Mouse (Mus musculus) neural tube, embryonic 11.5 days (tissue): ENCODE data around the gene Chst8. TPM values are rescaled to one million over a fixed set of nuclear protein-coding genes. Genes with fewer than 3 reads are reported as not detected.

Source experiments
- ATAC-seq: fragments of 200-750 bp; cut with Nextera tagmentation; 2 replicates; pipeline ENCODE4 v1.8.0; 2017; ENCODE audit warnings: moderate number of reproducible peaks, mild to moderate bottlenecking, moderate TSS enrichment, moderate library complexity; ENCODE audit not compliant: insufficient read depth, low FRiP score, low TSS enrichment
- DNase-seq: peaks from one replicate; pipeline ENCODE4 v3.0.0-alpha.2; 2015; ENCODE audit warnings: low spot score
- H3K27ac ChIP-seq: fragments of 300-500 bp; sonication (generic); 2 replicates; pipeline ENCODE4 v1.5.1; 2014; ENCODE audit warnings: low read depth, mild to moderate bottlenecking, low read length
- H3K27me3 ChIP-seq: fragments of 300-500 bp; sonication (generic); 2 replicates; pipeline ENCODE4 v1.6.1; 2014; ENCODE audit warnings: mild to moderate bottlenecking, low read length, mixed read lengths; ENCODE audit not compliant: control insufficient read depth, insufficient read depth
- H3K36me3 ChIP-seq: fragments of 300-500 bp; sonication (generic); 2 replicates; pipeline ENCODE4 v1.6.1; 2014; ENCODE audit warnings: mild to moderate bottlenecking, low read length, moderate library complexity, mixed read lengths; ENCODE audit not compliant: control insufficient read depth, insufficient read depth
- H3K4me1 ChIP-seq: fragments of 300-500 bp; sonication (generic); 2 replicates; pipeline ENCODE4 v1.6.1; 2014; ENCODE audit warnings: low read length, mixed read lengths; ENCODE audit not compliant: control insufficient read depth, insufficient read depth
- H3K4me2 ChIP-seq: fragments of 300-500 bp; sonication (generic); 2 replicates; pipeline ENCODE4 v1.6.1; 2014; ENCODE audit warnings: low read depth, mild to moderate bottlenecking, moderate library complexity
- H3K4me3 ChIP-seq: fragments of 300-500 bp; sonication (generic); 2 replicates; pipeline ENCODE4 v1.5.1; 2014; ENCODE audit warnings: low read depth, low read length
- H3K9ac ChIP-seq: fragments of 300-500 bp; sonication (generic); 2 replicates; pipeline ENCODE4 v1.6.1; 2014; ENCODE audit warnings: mild to moderate bottlenecking, low read length
- H3K9me3 ChIP-seq: fragments of 300-500 bp; sonication (generic); 2 replicates; pipeline ENCODE4 v1.6.1; 2016; ENCODE audit warnings: low read length; ENCODE audit not compliant: control insufficient read depth
- WGBS: fragments of 180-500 bp; shearing (Covaris S2); extraction: QIAGEN DNeasy Blood & Tissue Kit; methylation state at CpG from one replicate; pipeline ENCODE4 v1.1.7; 2014; 5-methylcytosine and 5-hydroxymethylcytosine counted together
- polyA plus RNA-seq: library from polyadenylated mRNA; unstranded; fragments of >200 nt; fragmentation: Nextera tagmentation; extraction: Ambion mirVana; gene quantifications from 2 replicates; pipeline ENCODE4 v1.2.1, GENCODE M21; 2014

Chst8 gene
- polyA plus RNA-seq: 19.6 and 21.2 TPM in 2 replicates

- ATAC-seq: peak; percentile 75
- under 1% methylated on average over 46 of the region's 65 CpGs for WGBS
- no peaks in the 10 kb centered on the region for H3K36me3 ChIP-seq
- no peaks in the 10 kb centered on the region for H3K4me1 ChIP-seq
- peak within 1 kb of the TSS; percentile 56 for H3K4me3 ChIP-seq
- peak within 1 kb of the TSS; percentile 92 for H3K4me2 ChIP-seq
- H3K9me3 ChIP-seq: no peaks in the 10 kb centered on the region; the same call in 1 of the 2 replicates
- peak; percentile 85 for DNase-seq
- H3K9ac ChIP-seq: peak within 1 kb of the TSS; percentile 64
- peaks cover 26% of the 10 kb centered on the region for H3K27me3 ChIP-seq
- H3K27ac ChIP-seq: peak within 1 kb of the TSS; percentile 44; the same call in 1 of the 2 replicates
Measured at GRCm38 (mm10) chr7:34812531-34813111, at the start of gene Chst8. TSS of gene Chst8 (minus strand) at chr7:34812711.

GRCm38 (mm10) chr7:34858291-34858690, 45.8 kb upstream of the Chst8 start:
- no peaks in the 10 kb centered on the region for H3K36me3 ChIP-seq
- no peak for DNase-seq
- no peak overlapping the region for H3K9ac ChIP-seq
- no peaks in the 10 kb centered on the region for H3K9me3 ChIP-seq
- 86% methylated on average over 2 of the region's 2 CpGs for WGBS
- no peaks in the 10 kb centered on the region for H3K27me3 ChIP-seq
- no peak overlapping the region for H3K27ac ChIP-seq
- ATAC-seq: no peak
- no peak overlapping the region for H3K4me3 ChIP-seq
- no peaks in the 10 kb centered on the region for H3K4me1 ChIP-seq
- H3K4me2 ChIP-seq: no peak overlapping the region

DNA sequence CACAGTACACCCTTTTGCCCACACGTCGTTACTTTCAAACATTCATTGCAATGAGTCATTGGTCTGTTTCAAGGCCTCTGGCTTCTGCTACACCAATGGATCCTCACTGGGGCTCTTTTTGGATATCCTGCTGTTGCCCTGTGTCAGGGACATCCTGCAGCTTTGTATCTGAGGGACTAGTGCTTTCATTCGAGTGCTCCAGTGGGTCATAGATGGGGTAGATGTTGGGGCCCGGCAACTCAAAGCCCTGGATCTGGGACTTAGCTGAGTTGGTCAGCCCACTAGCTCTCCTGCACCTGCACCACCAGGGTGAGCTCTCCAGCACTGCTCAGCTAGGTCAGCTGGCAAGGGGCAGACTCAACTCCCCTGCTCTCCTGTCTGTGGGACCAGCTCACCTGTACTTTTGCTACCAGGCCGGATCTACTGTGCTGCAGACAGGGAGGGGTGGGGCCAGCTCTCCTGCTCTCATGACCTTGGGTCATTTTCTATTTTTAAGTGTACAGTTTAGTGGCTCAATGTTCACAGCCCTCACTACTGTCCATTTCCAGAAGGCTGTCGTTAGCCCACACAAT, 42.4 kb upstream of the Chst8 start:
- no peaks in the 10 kb centered on the region for H3K9me3 ChIP-seq
- no peak overlapping the region for H3K27ac ChIP-seq
- WGBS: 81% methylated on average over 6 of the region's 6 CpGs
- DNase-seq (no peak), ATAC-seq (no peak)
- H3K36me3 ChIP-seq: no peaks in the 10 kb centered on the region
- no peak overlapping the region for H3K9ac ChIP-seq
- no peak overlapping the region for H3K4me3 ChIP-seq
- H3K27me3 ChIP-seq: no peaks in the 10 kb centered on the region
- no peak overlapping the region for H3K4me2 ChIP-seq
- H3K4me1 ChIP-seq: no peaks in the 10 kb centered on the region

DNA sequence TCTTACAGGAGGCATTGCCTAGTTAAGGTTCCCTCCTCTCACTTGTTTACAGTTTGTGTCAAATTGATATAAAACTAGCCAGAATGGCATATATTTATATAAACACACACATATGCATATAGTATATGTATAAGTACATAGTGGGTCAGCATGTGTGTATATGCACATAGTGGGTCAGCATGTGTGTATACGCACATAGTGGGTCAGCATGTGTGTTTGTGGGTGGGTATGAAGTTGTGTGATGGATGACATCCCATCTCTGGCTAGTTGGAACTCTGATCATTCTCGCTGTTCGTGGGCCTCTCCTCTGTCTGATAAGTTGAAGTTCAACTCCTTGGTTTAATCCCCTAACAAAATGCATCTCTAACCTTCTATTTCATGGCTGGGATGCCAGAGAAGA, 40.9 kb upstream of the Chst8 start:
- Histone ChIP-seq H3K4me2 (no peak overlapping the region), H3K9ac (no peak overlapping the region), H3K27me3 (no peaks in the 10 kb centered on the region), H3K4me1 (no peaks in the 10 kb centered on the region), H3K9me3 (no peaks in the 10 kb centered on the region), H3K4me3 (no peak overlapping the region), H3K36me3 (no peaks in the 10 kb centered on the region), H3K27ac (no peak overlapping the region)
- DNase-seq (no peak), ATAC-seq (no peak)
- WGBS: 91% methylated on average over 3 of the region's 3 CpGs

GRCm38 (mm10) chr7:34849660-34850059, 37.1 kb upstream of the Chst8 start:
- Histone ChIP-seq H3K9me3 (no peaks in the 10 kb centered on the region), H3K27ac (no peak overlapping the region), H3K4me2 (no peak overlapping the region), H3K4me1 (no peaks in the 10 kb centered on the region), H3K27me3 (no peaks in the 10 kb centered on the region), H3K9ac (no peak overlapping the region), H3K36me3 (no peaks in the 10 kb centered on the region), H3K4me3 (no peak overlapping the region)
- WGBS: 40% methylated on average over 10 of the region's 10 CpGs
- DNase-seq: no peak
- no peak for ATAC-seq

GRCm38 (mm10) chr7:34848811-34849210, 36.3 kb upstream of the Chst8 start:
- no peak overlapping the region for H3K4me3 ChIP-seq
- H3K4me1 ChIP-seq: no peaks in the 10 kb centered on the region
- no peak overlapping the region for H3K27ac ChIP-seq
- no peak overlapping the region for H3K9ac ChIP-seq
- ATAC-seq: no peak
- 90% methylated on average over 4 of the region's 4 CpGs for WGBS
- H3K4me2 ChIP-seq: no peak overlapping the region
- no peaks in the 10 kb centered on the region for H3K9me3 ChIP-seq
- no peak for DNase-seq
- no peaks in the 10 kb centered on the region for H3K36me3 ChIP-seq
- H3K27me3 ChIP-seq: no peaks in the 10 kb centered on the region

DNA sequence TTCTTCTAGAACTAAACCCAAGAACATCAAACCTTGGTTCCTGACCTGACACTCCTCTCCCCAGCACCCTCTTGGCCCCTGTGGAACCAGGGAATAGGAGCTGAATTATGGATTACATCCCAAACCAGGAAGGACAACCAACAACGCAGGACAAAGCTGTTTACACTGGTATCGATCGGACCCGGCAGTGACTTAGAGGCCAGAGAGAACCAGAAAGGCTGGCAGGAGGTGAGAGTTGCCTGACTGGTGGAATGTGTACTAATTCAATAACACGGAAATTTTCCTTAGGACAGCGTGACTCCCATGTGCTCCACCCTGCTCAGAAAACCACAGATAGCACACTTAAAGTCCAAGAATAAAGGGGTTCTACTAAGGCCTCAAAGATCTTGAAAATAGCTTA, 35.4 kb upstream of the Chst8 start:
- ATAC-seq: no peak
- DNase-seq: no peak
- WGBS: 91% methylated on average over 6 of the region's 6 CpGs
- H3K4me1 ChIP-seq: no peaks in the 10 kb centered on the region
- H3K4me2 ChIP-seq: no peak overlapping the region
- no peak overlapping the region for H3K27ac ChIP-seq
- no peaks in the 10 kb centered on the region for H3K9me3 ChIP-seq
- no peaks in the 10 kb centered on the region for H3K27me3 ChIP-seq
- H3K36me3 ChIP-seq: no peaks in the 10 kb centered on the region
- H3K9ac ChIP-seq: no peak overlapping the region
- H3K4me3 ChIP-seq: no peak overlapping the region

DNA sequence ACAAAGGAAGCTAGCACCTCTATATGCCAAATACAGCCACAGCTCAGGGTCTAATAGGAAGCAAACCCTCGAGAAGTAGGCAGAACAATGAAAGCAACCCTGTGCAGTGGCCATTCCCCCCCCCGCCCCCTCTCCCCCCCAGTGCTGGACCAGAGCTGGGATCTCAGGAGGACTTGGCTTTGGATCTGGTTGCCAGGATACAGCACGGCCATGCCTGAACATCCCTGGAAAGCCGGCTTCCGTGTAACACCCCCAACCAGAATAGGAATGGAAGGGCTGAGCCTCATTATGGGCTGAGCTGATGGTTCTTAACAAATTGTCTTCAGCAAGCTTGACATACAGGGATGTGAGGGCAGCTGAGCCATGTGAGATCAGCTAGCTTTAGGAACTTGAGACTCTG, 34.9 kb upstream of the Chst8 start:
- no peak for ATAC-seq
- Histone ChIP-seq H3K4me2 (no peak overlapping the region), H3K4me1 (no peaks in the 10 kb centered on the region), H3K36me3 (no peaks in the 10 kb centered on the region), H3K27me3 (no peaks in the 10 kb centered on the region), H3K27ac (no peak overlapping the region), H3K9me3 (no peaks in the 10 kb centered on the region), H3K9ac (no peak overlapping the region), H3K4me3 (no peak overlapping the region)
- whole genome bisulfite sequencing: 43% methylated on average over 5 of the region's 5 CpGs
- peak; percentile 53 for DNase-seq

DNA sequence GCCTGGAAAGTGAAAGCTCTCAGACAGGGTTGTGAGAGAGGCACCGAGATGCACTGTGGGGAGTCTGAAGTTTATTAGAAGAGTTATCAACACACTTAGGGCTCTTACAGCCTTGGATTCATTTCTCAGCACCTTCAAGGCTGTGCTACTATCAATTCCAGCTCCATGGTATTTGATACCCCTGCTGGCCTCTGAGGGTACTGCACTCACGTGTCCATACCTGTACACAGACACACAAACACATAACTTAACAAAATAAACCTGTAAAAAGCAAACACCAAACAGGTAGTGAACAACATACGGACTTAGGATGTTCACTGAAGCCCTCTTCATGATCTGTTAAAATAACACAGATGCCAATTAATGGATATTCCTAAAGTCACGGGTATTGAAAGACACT, 26.2 kb upstream of the Chst8 start:
- no peaks in the 10 kb centered on the region for H3K9me3 ChIP-seq
- H3K4me2 ChIP-seq: no peak overlapping the region
- H3K9ac ChIP-seq: no peak overlapping the region
- DNase-seq (no peak), ATAC-seq (no peak)
- 91% methylated on average over 4 of the region's 4 CpGs for WGBS
- no peak overlapping the region for H3K4me3 ChIP-seq
- H3K36me3 ChIP-seq: no peaks in the 10 kb centered on the region
- H3K27me3 ChIP-seq: no peaks in the 10 kb centered on the region
- H3K27ac ChIP-seq: no peak overlapping the region
- no peaks in the 10 kb centered on the region for H3K4me1 ChIP-seq
